Mouse (Mus musculus) midbrain, embryonic 15.5 days (tissue): ENCODE results near the gene Slc36a1. TPM values are rescaled to one million over a fixed set of nuclear protein-coding genes. Genes with fewer than 3 reads are reported as not detected.

ENCODE experiments used
- ATAC-seq: fragments of 200-750 bp; cut with Nextera tagmentation; replicated peaks from 2 replicates; pipeline ENCODE4 v1.8.0; 2017; ENCODE audit warnings: moderate TSS enrichment
- H3K27ac ChIP-seq: fragments of 300-500 bp; sonication (generic); 2 replicates; pipeline ENCODE4 v1.5.1; 2015; ENCODE audit warnings: mild to moderate bottlenecking, inconsistent platforms
- H3K27me3 ChIP-seq: fragments of 300-500 bp; sonication (generic); replicated peaks from 2 replicates; pipeline ENCODE4 v1.6.1; 2015; ENCODE audit warnings: inconsistent platforms
- H3K36me3 ChIP-seq: fragments of 300-500 bp; sonication (generic); replicated peaks from 2 replicates; pipeline ENCODE4 v1.6.1; 2015; ENCODE audit warnings: inconsistent platforms
- H3K4me1 ChIP-seq: fragments of 300-500 bp; sonication (generic); 2 replicates; pipeline ENCODE4 v1.6.1; 2015; ENCODE audit warnings: inconsistent platforms
- H3K4me2 ChIP-seq: fragments of 300-500 bp; sonication (generic); 2 replicates; pipeline ENCODE4 v1.6.1; 2015; ENCODE audit warnings: inconsistent platforms, mild to moderate bottlenecking, moderate library complexity
- H3K4me3 ChIP-seq: fragments of 300-500 bp; sonication (generic); 2 replicates; pipeline ENCODE4 v1.5.1; 2015; ENCODE audit warnings: mild to moderate bottlenecking, inconsistent platforms
- H3K9ac ChIP-seq: fragments of 300-500 bp; sonication (generic); 2 replicates; pipeline ENCODE4 v1.6.1; 2015; ENCODE audit warnings: mild to moderate bottlenecking, inconsistent platforms
- H3K9me3 ChIP-seq: fragments of 300-500 bp; sonication (generic); 2 replicates; pipeline ENCODE4 v1.6.1; 2016; ENCODE audit warnings: inconsistent platforms
- WGBS: fragments of 180-500 bp; shearing (Covaris S2); methylation state at CpG from one replicate; pipeline ENCODE4 v1.1.7; 2015; ENCODE audit warnings: mixed read lengths; 5-methylcytosine and 5-hydroxymethylcytosine counted together
- polyA plus RNA-seq: library from polyadenylated mRNA; unstranded; fragments of >200 nt; fragmentation: Nextera tagmentation; extraction: Ambion mirVana; gene quantifications from 2 replicates; pipeline ENCODE4 v1.2.1, GENCODE M21; 2015

Gene Slc36a1
- polyA plus RNA-seq: 3.9 and 4.3 TPM in 2 replicates

DNA sequence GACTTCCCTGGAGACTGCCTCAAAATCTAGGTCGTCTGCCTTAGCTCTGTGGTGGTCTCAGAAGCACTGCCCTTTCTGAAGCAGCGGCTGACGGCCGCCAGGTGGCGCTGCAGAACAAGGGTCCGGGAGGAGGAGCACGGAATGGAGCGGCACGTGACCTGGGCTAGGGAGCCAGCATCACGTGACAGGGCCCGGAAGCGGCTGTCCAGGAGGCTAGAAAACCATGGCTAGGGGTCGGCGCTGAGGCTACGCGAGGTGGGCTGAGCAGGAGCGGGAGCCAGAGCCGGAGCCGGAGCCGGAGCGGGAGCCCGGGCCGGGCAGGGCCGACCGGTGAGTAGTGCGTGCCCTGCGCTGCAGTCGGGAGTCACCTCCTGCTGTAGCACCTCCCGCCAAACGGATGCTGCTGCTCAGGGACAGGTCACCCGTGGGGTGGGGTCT, at the start of gene Slc36a1:
Slc36a1 (plus strand) TSS at position 192 of the 438 bp plus-strand sequence.
- H3K27me3 ChIP-seq: no peaks in the 10 kb centered on the region
- peak within 1 kb of the TSS; percentile 72 for H3K4me3 ChIP-seq
- H3K4me1 ChIP-seq: peaks cover 21% of the 10 kb centered on the region
- H3K9me3 ChIP-seq: no peaks in the 10 kb centered on the region
- no peaks in the 10 kb centered on the region for H3K36me3 ChIP-seq
- peak within 1 kb of the TSS; percentile 57 for H3K27ac ChIP-seq
- H3K4me2 ChIP-seq: peak within 1 kb of the TSS; percentile 97
- WGBS: under 1% methylated on average over 31 of the region's 31 CpGs
- peak; percentile 97 for ATAC-seq
- H3K9ac ChIP-seq: peak within 1 kb of the TSS; percentile 78

DNA sequence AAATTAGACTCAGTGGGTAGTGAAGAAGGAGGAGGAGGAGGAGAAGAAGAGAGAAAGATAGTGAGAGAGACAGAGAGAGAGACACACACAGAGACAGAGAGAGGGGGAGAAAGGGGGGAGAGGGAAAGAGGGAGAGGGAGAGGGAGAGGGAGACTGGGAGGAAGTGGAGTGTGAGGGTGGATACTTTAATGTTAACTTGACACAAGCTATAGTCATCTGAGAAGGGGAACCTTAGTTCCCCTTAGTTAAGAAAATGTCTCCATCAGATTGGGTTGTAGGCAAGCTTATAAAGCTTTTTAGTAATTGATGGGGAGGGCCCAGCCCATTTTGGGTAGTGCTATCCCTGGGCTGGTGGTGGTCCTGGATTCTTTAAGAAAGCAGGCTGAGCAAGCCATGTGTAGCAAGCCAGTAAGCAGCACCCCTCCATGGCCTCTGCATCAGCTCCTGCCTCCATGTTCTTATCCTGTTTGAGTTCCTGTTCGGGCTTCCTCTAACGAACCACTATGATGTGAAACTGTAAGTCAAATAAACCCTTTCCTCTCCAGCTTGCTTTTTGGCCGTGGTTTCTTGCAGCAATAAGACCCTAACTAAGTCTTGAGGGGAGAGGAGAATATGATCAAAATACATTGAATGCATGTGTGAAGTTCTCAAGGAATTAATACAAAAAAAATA, 49.6 kb upstream of the Slc36a1 start:
- Histone ChIP-seq H3K9ac (no peak overlapping the region), H3K27me3 (no peaks in the 10 kb centered on the region), H3K36me3 (no peaks in the 10 kb centered on the region), H3K4me1 (no peaks in the 10 kb centered on the region), H3K4me3 (no peak overlapping the region), H3K27ac (no peak overlapping the region), H3K4me2 (no peak overlapping the region), H3K9me3 (no peaks in the 10 kb centered on the region)
- WGBS: 72% methylated on average over 3 of the region's 3 CpGs
- no peak for ATAC-seq

DNA sequence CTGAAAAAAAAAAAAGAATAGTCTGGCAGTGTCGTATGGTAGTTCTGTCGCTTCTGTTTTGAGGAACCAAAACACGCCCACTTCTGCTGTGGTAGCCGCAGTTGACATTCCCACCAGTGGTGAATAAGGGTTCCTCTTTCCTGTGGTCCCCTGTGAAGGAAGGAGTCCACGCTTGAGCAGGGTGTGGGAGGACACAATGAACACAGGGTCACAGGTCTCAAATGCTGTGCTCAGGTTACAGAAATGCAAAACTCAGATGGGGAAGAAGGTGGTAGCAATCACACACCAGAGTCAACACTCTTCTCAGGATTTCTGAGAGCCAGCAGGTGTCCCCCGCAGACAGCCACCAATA, 49.1 kb upstream of the Slc36a1 start:
- Histone ChIP-seq H3K27me3 (no peaks in the 10 kb centered on the region), H3K9ac (no peak overlapping the region), H3K4me1 (no peaks in the 10 kb centered on the region), H3K9me3 (no peaks in the 10 kb centered on the region), H3K27ac (no peak overlapping the region), H3K4me2 (no peak overlapping the region), H3K36me3 (no peaks in the 10 kb centered on the region), H3K4me3 (no peak overlapping the region)
- ATAC-seq: no peak
- WGBS: 88% methylated on average over 6 of the region's 6 CpGs

DNA sequence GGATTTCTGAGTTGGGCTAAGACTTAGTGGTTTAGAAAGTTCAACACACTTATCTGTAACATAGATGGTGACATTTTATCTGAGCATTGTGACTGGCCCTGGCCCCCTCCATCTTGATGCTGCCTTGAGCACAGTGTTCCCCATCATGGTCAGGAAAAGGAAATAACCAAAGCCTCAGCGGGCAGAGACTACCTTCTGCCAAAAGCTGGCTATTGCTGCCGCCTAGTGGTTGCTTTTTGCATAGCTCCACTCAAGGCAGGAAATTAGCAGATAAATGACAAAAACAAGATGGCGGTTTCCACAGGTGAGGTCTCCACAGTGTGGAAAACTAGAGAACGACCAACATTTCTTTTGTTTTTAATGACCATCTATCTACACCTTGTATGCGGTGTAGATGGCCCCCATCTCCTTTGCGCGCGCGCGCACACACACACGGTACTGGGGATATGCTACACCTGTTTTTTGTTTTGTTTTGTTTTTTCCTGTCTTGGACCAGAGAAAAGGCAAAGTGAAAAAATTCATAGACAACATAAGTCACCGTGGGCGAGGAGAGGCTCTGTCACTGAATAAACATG, 45.3 kb upstream of the Slc36a1 start:
- Histone ChIP-seq H3K4me2 (no peak overlapping the region), H3K9ac (no peak overlapping the region), H3K4me1 (no peaks in the 10 kb centered on the region), H3K36me3 (no peaks in the 10 kb centered on the region), H3K9me3 (no peaks in the 10 kb centered on the region), H3K4me3 (no peak overlapping the region), H3K27ac (no peak overlapping the region), H3K27me3 (no peaks in the 10 kb centered on the region)
- 54% methylated on average over 13 of the region's 13 CpGs for WGBS
- ATAC-seq: no peak

GRCm38 (mm10) chr11:55162670-55163069, 41.5 kb upstream of the Slc36a1 start:
- Histone ChIP-seq H3K36me3 (no peaks in the 10 kb centered on the region), H3K27me3 (no peaks in the 10 kb centered on the region), H3K9ac (no peak overlapping the region), H3K9me3 (no peaks in the 10 kb centered on the region), H3K27ac (no peak overlapping the region), H3K4me3 (no peak overlapping the region), H3K4me1 (no peaks in the 10 kb centered on the region), H3K4me2 (no peak overlapping the region)
- ATAC-seq: no peak
- 60% methylated on average over 9 of the region's 9 CpGs for WGBS

- no peak overlapping the region for H3K27ac ChIP-seq
- no peaks in the 10 kb centered on the region for H3K9me3 ChIP-seq
- no peaks in the 10 kb centered on the region for H3K27me3 ChIP-seq
- H3K4me1 ChIP-seq: no peaks in the 10 kb centered on the region
- no peak for ATAC-seq
- no peak overlapping the region for H3K9ac ChIP-seq
- no peak overlapping the region for H3K4me3 ChIP-seq
- no peaks in the 10 kb centered on the region for H3K36me3 ChIP-seq
- 48% methylated on average over 3 of the region's 3 CpGs for WGBS
- no peak overlapping the region for H3K4me2 ChIP-seq
Measured at GRCm38 (mm10) chr11:55164723-55165122, 39.4 kb upstream of the Slc36a1 start.

- 88% methylated on average over 7 of the region's 7 CpGs for WGBS
- H3K36me3 ChIP-seq: no peaks in the 10 kb centered on the region
Measured at GRCm38 (mm10) chr11:55165748-55166147, 38.4 kb upstream of the Slc36a1 start.

GRCm38 (mm10) chr11:55168504-55168903, 35.6 kb upstream of the Slc36a1 start:
- WGBS: 86% methylated on average over 4 of the region's 4 CpGs
- no peak overlapping the region for H3K27ac ChIP-seq
- no peak overlapping the region for H3K9ac ChIP-seq
- no peaks in the 10 kb centered on the region for H3K36me3 ChIP-seq
- H3K4me2 ChIP-seq: no peak overlapping the region
- ATAC-seq: no peak
- H3K27me3 ChIP-seq: no peaks in the 10 kb centered on the region
- H3K4me3 ChIP-seq: no peak overlapping the region
- no peaks in the 10 kb centered on the region for H3K4me1 ChIP-seq
- no peaks in the 10 kb centered on the region for H3K9me3 ChIP-seq

More at GRCm38 (mm10) chr11:55165748-55166147, 38.4 kb upstream of the Slc36a1 start:
- no peak overlapping the region for H3K9ac ChIP-seq
- no peak overlapping the region for H3K4me2 ChIP-seq
- no peaks in the 10 kb centered on the region for H3K4me1 ChIP-seq
- ATAC-seq: no peak
- no peak overlapping the region for H3K4me3 ChIP-seq
- no peaks in the 10 kb centered on the region for H3K9me3 ChIP-seq
- no peaks in the 10 kb centered on the region for H3K27me3 ChIP-seq
- H3K27ac ChIP-seq: no peak overlapping the region

DNA sequence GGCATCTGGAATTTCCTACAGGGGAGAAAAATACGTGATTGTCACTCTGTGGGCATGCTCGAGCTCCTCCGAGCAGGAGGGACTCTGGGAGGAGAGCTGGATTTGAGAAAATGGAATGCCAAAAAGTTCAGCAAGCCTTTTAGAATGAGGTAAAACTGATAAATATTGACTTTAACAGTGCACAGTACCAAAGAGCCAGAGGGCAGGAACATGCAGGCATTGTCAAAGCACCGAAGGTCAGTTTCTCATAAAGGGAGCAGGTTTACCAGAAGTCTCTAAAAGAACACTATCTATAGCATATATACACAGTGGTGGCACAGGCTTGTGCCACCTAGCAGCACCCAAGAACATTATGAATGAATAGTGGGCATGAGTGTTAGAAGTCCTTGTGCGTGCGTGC, 35.2 kb upstream of the Slc36a1 start:
- no peaks in the 10 kb centered on the region for H3K27me3 ChIP-seq
- no peak overlapping the region for H3K4me3 ChIP-seq
- no peaks in the 10 kb centered on the region for H3K36me3 ChIP-seq
- no peaks in the 10 kb centered on the region for H3K9me3 ChIP-seq
- no peak overlapping the region for H3K9ac ChIP-seq
- ATAC-seq: no peak
- 86% methylated on average over 6 of the region's 6 CpGs for WGBS
- no peak overlapping the region for H3K4me2 ChIP-seq
- no peaks in the 10 kb centered on the region for H3K4me1 ChIP-seq
- H3K27ac ChIP-seq: no peak overlapping the region

DNA sequence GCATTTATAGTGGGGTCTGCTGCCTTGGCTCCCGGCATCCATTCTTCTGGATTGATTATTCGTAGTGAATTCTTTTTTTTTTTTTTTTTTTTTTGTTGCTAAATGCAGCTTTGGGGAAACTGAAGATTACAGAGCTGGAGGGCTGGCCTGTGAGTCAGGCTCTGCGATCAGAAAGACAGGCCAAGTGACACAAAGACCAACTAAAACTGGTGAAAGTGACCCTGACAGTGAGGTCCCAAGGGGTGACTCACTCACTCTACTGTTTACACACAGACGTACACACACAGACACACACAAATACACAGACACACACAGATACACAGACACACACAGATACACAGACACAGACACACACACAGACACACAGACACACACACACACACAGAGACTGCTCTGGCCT, 33.6 kb upstream of the Slc36a1 start:
- Histone ChIP-seq H3K27me3 (no peaks in the 10 kb centered on the region), H3K27ac (no peak overlapping the region), H3K36me3 (no peaks in the 10 kb centered on the region), H3K4me2 (no peak overlapping the region), H3K4me3 (no peak overlapping the region), H3K9ac (no peak overlapping the region), H3K4me1 (no peaks in the 10 kb centered on the region), H3K9me3 (no peaks in the 10 kb centered on the region)
- 61% methylated on average over 4 of the region's 4 CpGs for WGBS
- ATAC-seq: no peak

- H3K4me1 ChIP-seq: no peaks in the 10 kb centered on the region
- H3K4me3 ChIP-seq: no peak overlapping the region
- ATAC-seq: no peak
- H3K9ac ChIP-seq: no peak overlapping the region
- no peaks in the 10 kb centered on the region for H3K27me3 ChIP-seq
- no peaks in the 10 kb centered on the region for H3K9me3 ChIP-seq
- no peak overlapping the region for H3K4me2 ChIP-seq
- no peak overlapping the region for H3K27ac ChIP-seq
- WGBS: 90% methylated on average over 4 of the region's 4 CpGs
- no peaks in the 10 kb centered on the region for H3K36me3 ChIP-seq
Measured at GRCm38 (mm10) chr11:55178830-55179229, 25.3 kb upstream of the Slc36a1 start.

- Histone ChIP-seq H3K4me1 (no peaks in the 10 kb centered on the region), H3K9me3 (no peaks in the 10 kb centered on the region), H3K4me3 (no peak overlapping the region), H3K27ac (no peak overlapping the region), H3K27me3 (no peaks in the 10 kb centered on the region), H3K9ac (no peak overlapping the region), H3K36me3 (no peaks in the 10 kb centered on the region), H3K4me2 (no peak overlapping the region)
- 93% methylated on average over 3 of the region's 3 CpGs for WGBS
- ATAC-seq: no peak
Measured at GRCm38 (mm10) chr11:55179856-55180255, 24.3 kb upstream of the Slc36a1 start.

DNA sequence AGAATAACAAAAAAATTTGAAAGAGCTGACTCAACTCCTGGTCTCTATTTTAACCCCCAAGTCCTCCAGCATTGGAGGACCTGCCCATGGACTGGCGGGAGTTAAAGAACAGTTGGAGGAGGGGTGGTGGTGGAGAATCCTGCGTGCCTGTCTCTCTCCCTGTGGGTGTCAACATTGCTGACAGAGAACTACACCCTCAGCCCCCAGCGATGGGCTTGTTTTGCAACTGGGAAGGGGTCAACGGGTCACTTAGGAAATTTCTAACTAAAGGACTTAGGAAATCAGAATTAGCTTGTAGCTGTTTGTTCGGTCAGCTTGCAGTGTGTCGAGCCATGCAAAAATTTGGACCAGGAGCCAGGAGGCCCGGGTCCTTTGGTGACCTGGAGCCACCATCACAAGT, 21.0 kb upstream of the Slc36a1 start:
- 69% methylated on average over 7 of the region's 7 CpGs for WGBS
- Histone ChIP-seq H3K27me3 (no peaks in the 10 kb centered on the region), H3K9ac (no peak overlapping the region), H3K4me3 (no peak overlapping the region), H3K36me3 (no peaks in the 10 kb centered on the region), H3K9me3 (no peaks in the 10 kb centered on the region), H3K27ac (no peak overlapping the region), H3K4me1 (no peaks in the 10 kb centered on the region), H3K4me2 (no peak overlapping the region)
- no peak for ATAC-seq
